26 mouse cellular contexts compared by ENCODE assay signal in the genomic region with DNA sequence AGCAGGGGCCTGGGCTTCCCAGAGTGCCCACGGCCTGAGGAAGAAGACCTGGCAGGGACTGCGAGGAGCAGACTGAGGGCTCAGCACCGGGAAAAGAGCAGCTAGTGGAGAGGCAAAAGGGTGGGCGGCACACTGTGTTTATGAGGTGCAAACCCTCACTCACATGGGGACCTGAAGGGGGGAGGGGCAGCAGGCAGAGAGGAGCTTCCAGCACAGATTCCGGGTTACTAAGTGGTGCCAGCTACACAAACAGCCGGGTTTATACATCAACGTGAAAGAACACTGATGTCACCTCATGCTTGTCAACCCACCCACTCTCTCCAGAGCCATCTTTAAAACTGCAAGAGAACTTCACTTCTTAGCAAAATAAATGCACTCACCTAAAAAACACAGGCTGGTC. TPM values are rescaled to one million over a fixed set of nuclear protein-coding genes. Genes with fewer than 3 reads are reported as not detected.
DNase-seq lines count a peak whose midpoint lies in the region; ATAC-seq and TF ChIP-seq lines count a peak whose summit lies in the region.
"Had no signal": no experiment of that assay in that cellular context is flagged by ENCODE, and none has a peak within 500 bp of the region (broad histone marks: within the 10 kb centered on the region; RNA-seq: fewer than 3 reads in every experiment).

No protein-coding gene starts in this region.

- peak; percentile 23 for DNase-seq in embryo, embryonic 11 days
- DNase-seq in embryo, embryonic 9.5 days (ENCODE audit: extremely low spot score): no peak
- peak; percentile 51 for DNase-seq in right cerebral cortex, adult 18-20 months
- no peak for DNase-seq in right cerebral cortex, postnatal 4 days
- DNase-seq in limb, embryonic 14.5 days (ENCODE audit: low spot score): no peak
- no peak for DNase-seq in cerebellum, adult 11 months
- no peak for DNase-seq in urinary bladder, adult 2 months (ENCODE audit: low spot score)
- DNase-seq: adrenal gland, postnatal 10 days; cerebellum, adult 8-10 months; gastrocnemius, postnatal 10 days; kidney, adult 9 months; kidney, postnatal 36 days; lung, adult 18-20 months; lung, postnatal 10 days; right cerebral cortex, postnatal 14 days; thymus, postnatal 25 days had no signal

- 0 out of 2 replicates have a peak overlapping the region, but pooled peaks have one; percentile 7 for H3K9ac ChIP-seq in limb, embryonic 14.5 days (ENCODE audit: low read depth, low read length, severe bottlenecking)
- H3K9ac ChIP-seq: embryonic facial prominence, embryonic 15.5 days; liver, embryonic 12.5 days; midbrain, embryonic 12.5 days; neural tube, embryonic 15.5 days had no signal

- no peak overlapping the region for H3K4me3 ChIP-seq in limb, embryonic 14.5 days (replicated peaks; ENCODE audit: low read length)
- H3K4me3 ChIP-seq: embryonic facial prominence, embryonic 15.5 days; heart, embryonic 10.5 days; hindbrain, embryonic 10.5 days; liver, embryonic 12.5 days; midbrain, embryonic 12.5 days; neural tube, embryonic 15.5 days had no signal

- no peaks in the 10 kb centered on the region for H3K9me3 ChIP-seq in limb, embryonic 14.5 days (ENCODE audit: control insufficient read depth, low read length)
- H3K9me3 ChIP-seq: embryonic facial prominence, embryonic 15.5 days; heart, embryonic 10.5 days; hindbrain, embryonic 10.5 days; liver, embryonic 12.5 days; midbrain, embryonic 12.5 days; neural tube, embryonic 15.5 days had no signal

- 26% methylated on average over 7 of the region's 7 CpGs for WGBS in limb, embryonic 14.5 days

- TF ChIP-seq POLR2A in limb, embryonic 14.5 days (IDR thresholded peaks at IDR 0.05; ENCODE audit: borderline replicate concordance, extremely low read depth, insufficient read depth, insufficient read length): no peak

- H3K4me2 ChIP-seq in limb, embryonic 14.5 days (replicated peaks; ENCODE audit: low read depth, low read length, severe bottlenecking): no peak overlapping the region
- H3K4me2 ChIP-seq: embryonic facial prominence, embryonic 15.5 days; liver, embryonic 12.5 days; midbrain, embryonic 12.5 days; neural tube, embryonic 15.5 days had no signal

- H3K36me3 ChIP-seq in limb, embryonic 14.5 days (ENCODE audit: control insufficient read depth, insufficient read depth, low read length): peaks cover 63% of the 10 kb centered on the region

- no peak overlapping the region for H3K27ac ChIP-seq in limb, embryonic 14.5 days (replicated peaks; ENCODE audit: low read depth, low read length)
- H3K27ac ChIP-seq: embryonic facial prominence, embryonic 15.5 days; heart, embryonic 10.5 days; hindbrain, embryonic 10.5 days; liver, embryonic 12.5 days; midbrain, embryonic 12.5 days; neural tube, embryonic 15.5 days had no signal

- 0 out of 2 replicates have a peak, but pooled peaks cover 3% of the 10 kb centered on the region for H3K4me1 ChIP-seq in limb, embryonic 14.5 days (ENCODE audit: control insufficient read depth, insufficient read depth, low read length)
- H3K4me1 ChIP-seq: embryonic facial prominence, embryonic 15.5 days; heart, embryonic 10.5 days; liver, embryonic 12.5 days; midbrain, embryonic 12.5 days; neural tube, embryonic 15.5 days had no signal

- 0 out of 2 replicates have a peak, but pooled peaks have one; percentile 26 for ATAC-seq in limb, embryonic 14.5 days (ENCODE audit: low FRiP score, low read depth)
- ATAC-seq: forebrain, embryonic 14.5 days; hindbrain, embryonic 16.5 days; intestine, embryonic 16.5 days; liver, embryonic 12.5 days had no signal

- no peaks in the 10 kb centered on the region for H3K27me3 ChIP-seq in limb, embryonic 14.5 days (ENCODE audit: control insufficient read depth, insufficient read depth, low read length)
- H3K27me3 ChIP-seq: embryonic facial prominence, embryonic 15.5 days; liver, embryonic 12.5 days; midbrain, embryonic 12.5 days; neural tube, embryonic 15.5 days had no signal

RNA-seq across cellular contexts. Expression of a gene that starts 22.9 kb away (rescaled TPM):
- 0.05 and 0.10 TPM in 2 replicates for polyA plus RNA-seq in limb, embryonic 14.5 days (2012; rRNA removed)
- 0.23 TPM in 1 of 2 replicates, not detected in the other for polyA plus RNA-seq in limb, embryonic 14.5 days (2014; fragmentation: Nextera tagmentation; extraction: Ambion mirVana)
- polyA plus RNA-seq in urinary bladder, adult 2 months (2012; rRNA removed): 0.17 and 0.35 TPM in 2 replicates
- polyA plus RNA-seq: forebrain, embryonic 14.5 days; heart, embryonic 10.5 days; heart, postnatal 0 days; liver, embryonic 12.5 days; midbrain, embryonic 12.5 days; neural tube, embryonic 15.5 days had no signal

RNA-seq across cellular contexts. Expression of a gene that starts 58.8 kb away (rescaled TPM):
- 16.4 and 16.9 TPM in 2 replicates for polyA plus RNA-seq in limb, embryonic 14.5 days (2012; rRNA removed)
- polyA plus RNA-seq in limb, embryonic 14.5 days (2014; fragmentation: Nextera tagmentation; extraction: Ambion mirVana): 30.7 TPM in 2 replicates
- 18.2 and 18.4 TPM in 2 replicates for polyA plus RNA-seq in urinary bladder, adult 2 months (2012; rRNA removed)

RNA-seq across cellular contexts. Expression of a gene that starts 59.2 kb away (rescaled TPM):
- 29.1 and 32.5 TPM in 2 replicates for polyA plus RNA-seq in limb, embryonic 14.5 days (2012; rRNA removed)
- 18.6 and 20.5 TPM in 2 replicates for polyA plus RNA-seq in limb, embryonic 14.5 days (2014; fragmentation: Nextera tagmentation; extraction: Ambion mirVana)
- polyA plus RNA-seq in urinary bladder, adult 2 months (2012; rRNA removed): 23.4 and 24.5 TPM in 2 replicates

Comparison
In these comparisons a context has a peak if more than half of its experiments do, and no peak if none do; other contexts are left out.
1. DNase-seq: peak in embryo, embryonic 11 days (single experiment) and right cerebral cortex, adult 18-20 months (single experiment); none in embryo, embryonic 9.5 days (single experiment), right cerebral cortex, postnatal 4 days (single experiment), limb, embryonic 14.5 days (single experiment), cerebellum, adult 11 months (single experiment) and urinary bladder, adult 2 months (single experiment).